Mouse (Mus musculus) heart, postnatal 4 days (tissue): ENCODE measurements around the gene Mmrn2. TPM values are rescaled to one million over a fixed set of nuclear protein-coding genes. Genes with fewer than 3 reads are reported as not detected.

ENCODE experiments used
- DNase-seq: peaks from one replicate; pipeline ENCODE4 v3.0.0; 2021
- total RNA-seq, 2 experiments: library from RNA; stranded (reverse); gene quantifications; 2 replicates each; pipeline ENCODE4 v1.2.3; 2021

Mmrn2 gene
- 10 to 100 TPM; 42.1 to 43.6 TPM for total RNA-seq

- DNase-seq, result no peak
Observed at GRCm38 (mm10) chr14:34375415-34375904, at the start of gene Mmrn2. TSS of gene Mmrn2 (plus strand) at chr14:34375465.

- no peak for DNase-seq
Observed at GRCm38 (mm10) chr14:34326606-34327005, 48.7 kb upstream of the Mmrn2 start.

- no peak for DNase-seq
Observed at GRCm38 (mm10) chr14:34327618-34328017, 47.6 kb upstream of the Mmrn2 start.

GRCm38 (mm10) chr14:34330657-34331158, 44.6 kb upstream of the Mmrn2 start:
- DNase-seq, result no peak

GRCm38 (mm10) chr14:34331886-34332285, 43.4 kb upstream of the Mmrn2 start:
- DNase-seq, result no peak

- DNase-seq, result no peak
Observed at GRCm38 (mm10) chr14:34332476-34332875, 42.8 kb upstream of the Mmrn2 start.

- no peak for DNase-seq
Observed at GRCm38 (mm10) chr14:34339446-34339845, 35.8 kb upstream of the Mmrn2 start.

- DNase-seq, result no peak
Observed at GRCm38 (mm10) chr14:34341993-34342392, 33.3 kb upstream of the Mmrn2 start.

- no peak for DNase-seq
Observed at GRCm38 (mm10) chr14:34343078-34343477, 32.2 kb upstream of the Mmrn2 start.

- DNase-seq, result no peak
Observed at GRCm38 (mm10) chr14:34344361-34344760, 30.9 kb upstream of the Mmrn2 start.

GRCm38 (mm10) chr14:34345771-34346566, 29.3 kb upstream of the Mmrn2 start:
- no peak for DNase-seq

- DNase-seq, result no peak
Observed at GRCm38 (mm10) chr14:34347084-34347483, 28.2 kb upstream of the Mmrn2 start.

GRCm38 (mm10) chr14:34348301-34348700, 27.0 kb upstream of the Mmrn2 start:
- no peak for DNase-seq

GRCm38 (mm10) chr14:34349007-34349406, 26.3 kb upstream of the Mmrn2 start:
- no peak for DNase-seq

GRCm38 (mm10) chr14:34351660-34352059, 23.6 kb upstream of the Mmrn2 start:
- DNase-seq, result no peak

- DNase-seq, result no peak
Observed at GRCm38 (mm10) chr14:34352523-34352922, 22.7 kb upstream of the Mmrn2 start.

- no peak for DNase-seq
Observed at GRCm38 (mm10) chr14:34353326-34353725, 21.9 kb upstream of the Mmrn2 start.

- DNase-seq, result no peak
Observed at GRCm38 (mm10) chr14:34354456-34354855, 20.8 kb upstream of the Mmrn2 start.

GRCm38 (mm10) chr14:34355301-34355700, 20.0 kb upstream of the Mmrn2 start, which contains the start of gene Fam25c:
TSS of gene Fam25c (minus strand) at chr14:34355433.
- no peak for DNase-seq

GRCm38 (mm10) chr14:34357671-34358455, 17.4 kb upstream of the Mmrn2 start:
- no peak for DNase-seq

GRCm38 (mm10) chr14:34359676-34360244, 15.5 kb upstream of the Mmrn2 start:
- DNase-seq, result no peak

- no peak for DNase-seq
Observed at GRCm38 (mm10) chr14:34360251-34360650, 15.0 kb upstream of the Mmrn2 start.

- DNase-seq, result no peak
Observed at GRCm38 (mm10) chr14:34362135-34362534, 13.1 kb upstream of the Mmrn2 start.
